Mouse (Mus musculus) ES-E14 (cell line): ENCODE measurements around the gene Pradc1. TPM values are rescaled to one million over a fixed set of nuclear protein-coding genes. Genes with fewer than 3 reads are reported as not detected.

Experiments used
- DNase-seq: peaks from one replicate; pipeline ENCODE4 v3.0.0-alpha.2; 2013; ENCODE audit warnings: low read depth, low spot score
- H3K27ac ChIP-seq: 2 replicates; pipeline ENCODE4 v1.5.1; 2012; ENCODE audit warnings: low read depth, mild to moderate bottlenecking, low read length, moderate library complexity, mixed read lengths; ENCODE audit not compliant: poor library complexity, insufficient read depth, severe bottlenecking
- H3K36me3 ChIP-seq: 2 replicates; pipeline ENCODE4 v1.6.1; 2012; ENCODE audit warnings: mild to moderate bottlenecking, low read length, moderate library complexity, mixed read lengths; ENCODE audit not compliant: control insufficient read depth, poor library complexity, insufficient read depth, severe bottlenecking
- H3K4me1 ChIP-seq, 2 experiments: fragments of 150-350 bp in 1 of 2; sonication (generic) in 1 of 2; 2 replicates each; pipeline ENCODE4 v1.6.1; 2012; ENCODE audit warnings: low read length in 2 of 2, mild to moderate bottlenecking in 1 of 2, mixed read lengths in 1 of 2; ENCODE audit not compliant: control insufficient read depth in 2 of 2, insufficient read depth in 2 of 2, poor library complexity in 1 of 2
- H3K4me3 ChIP-seq, 2 experiments: fragments of 150-350 bp in 1 of 2; sonication (generic) in 1 of 2; 2 replicates each; pipeline ENCODE4 v1.5.1; 2012; ENCODE audit warnings: low read length in 2 of 2, low read depth in 1 of 2, mild to moderate bottlenecking in 1 of 2, mixed read lengths in 1 of 2; ENCODE audit not compliant: insufficient read depth in 1 of 2, poor library complexity in 1 of 2, severe bottlenecking in 1 of 2
- H3K9ac ChIP-seq: 2 replicates; pipeline ENCODE4 v1.6.1; 2012; ENCODE audit warnings: low read depth, mild to moderate bottlenecking, low read length, mixed read lengths; ENCODE audit not compliant: poor library complexity, insufficient read depth, severe bottlenecking
- H3K9me3 ChIP-seq: fragments of 150-350 bp; sonication (generic); 2 replicates; pipeline ENCODE4 v1.6.1; 2012; ENCODE audit warnings: low read depth, mild to moderate bottlenecking, low read length; ENCODE audit not compliant: control insufficient read depth, insufficient read depth
- CHD2 ChIP-seq: IDR thresholded peaks from 2 replicates; pipeline ENCODE4 v1.6.1; 2014; ENCODE audit warnings: mild to moderate bottlenecking, low read depth, low read length, inconsistent platforms
- HCFC1 ChIP-seq: IDR thresholded peaks from 2 replicates; pipeline ENCODE4 v1.6.1; 2012; ENCODE audit warnings: low read length, inconsistent platforms, borderline replicate concordance; ENCODE audit not compliant: insufficient read depth
- MAFK ChIP-seq: IDR thresholded peaks from 2 replicates; pipeline ENCODE4 v1.6.1; 2014; ENCODE audit warnings: mild to moderate bottlenecking, low read depth, low read length, inconsistent platforms; ENCODE audit not compliant: insufficient read depth
- ZC3H11A ChIP-seq: IDR thresholded peaks from 2 replicates; pipeline ENCODE4 v1.6.1; 2012; ENCODE audit warnings: low read depth, mild to moderate bottlenecking, inconsistent platforms, low read length, borderline replicate concordance
- ZNF384 ChIP-seq: IDR thresholded peaks from 2 replicates; pipeline ENCODE4 v1.6.1; 2012; ENCODE audit warnings: low read depth, low read length, inconsistent platforms
- in situ Hi-C, 2 experiments: fragments of 600-800 bp; cut with MboI; formaldehyde crosslinking; loops; one replicate each; pipeline ENCODE4 v1.15.1; 2025; ENCODE audit warnings: low sequenced_read_pairs in 2 of 2, inconsistent platforms in 1 of 2; ENCODE audit not compliant: unreplicated experiment in 2 of 2
- total RNA-seq: library from RNA; depleted of rRNA; stranded (reverse); fragments of 300-350 nt; gene quantifications from 2 replicates; pipeline ENCODE4 v1.2.3, GENCODE M21; 2012

Gene Pradc1
- total RNA-seq, 1 experiment: 23.4 TPM

- Histone ChIP-seq H3K9ac (no peak overlapping the region), H3K9me3 (no peaks in the 10 kb centered on the region), H3K4me1 (peaks cover 0 to 2% of the 10 kb centered on the region in 2 experiments; a peak in 1 of 4 replicates), H3K36me3 (peaks cover 59% of the 10 kb centered on the region), H3K27ac (no peak overlapping the region), H3K4me3 (no peak overlapping the region)
- no peak for TF ChIP-seq MAFK
- TF ChIP-seq ZNF384: no peak
- TF ChIP-seq ZC3H11A: no peak
- no peak for TF ChIP-seq CHD2
- TF ChIP-seq HCFC1: no peak
- DNase-seq: no peak
- in situ Hi-C loops: no loop called here
Measured at GRCm38 (mm10) chr6:85444266-85444965, 7.4 kb downstream of the Pradc1 start.

- H3K9ac ChIP-seq: no peak overlapping the region
- in situ Hi-C loops: no loop called here
- no peak for DNase-seq
- TF ChIP-seq MAFK (no peak), CHD2 (no peak), HCFC1 (no peak), ZC3H11A (no peak), ZNF384 (no peak)
- H3K4me1 ChIP-seq: peaks cover 0 to 2% of the 10 kb centered on the region in 2 experiments; a peak in 1 of 4 replicates
- H3K4me3 ChIP-seq: no peak overlapping the region
- H3K27ac ChIP-seq: no peak overlapping the region
- H3K36me3 ChIP-seq: peaks cover 66% of the 10 kb centered on the region
- no peaks in the 10 kb centered on the region for H3K9me3 ChIP-seq
Measured at GRCm38 (mm10) chr6:85443488-85444233, 8.1 kb downstream of the Pradc1 start.

- H3K9me3 ChIP-seq: no peaks in the 10 kb centered on the region
- no peak for TF ChIP-seq ZNF384
- TF ChIP-seq HCFC1: no peak
- no peak for TF ChIP-seq ZC3H11A
- TF ChIP-seq MAFK: no peak
- TF ChIP-seq CHD2: no peak
- in situ Hi-C loops: no loop called here
- H3K36me3 ChIP-seq: peaks cover 64% of the 10 kb centered on the region
- H3K27ac ChIP-seq: no peak overlapping the region
- DNase-seq: no peak
- H3K4me1 ChIP-seq: peaks cover 0 to 2% of the 10 kb centered on the region in 2 experiments; a peak in 1 of 4 replicates
- no peak overlapping the region for H3K9ac ChIP-seq
- no peak overlapping the region for H3K4me3 ChIP-seq
Measured at GRCm38 (mm10) chr6:85441142-85441541, 10.6 kb downstream of the Pradc1 start.

GRCm38 (mm10) chr6:85436631-85437030 lies 15.1 kb downstream of the Pradc1 start:
- TF ChIP-seq MAFK (no peak), ZNF384 (no peak), ZC3H11A (no peak), HCFC1 (no peak), CHD2 (no peak)
- H3K4me1 ChIP-seq: peaks cover 0 to 4% of the 10 kb centered on the region in 2 experiments; a peak in 2 of 4 replicates
- no peak for DNase-seq
- peaks cover 36% of the 10 kb centered on the region for H3K36me3 ChIP-seq
- no peak overlapping the region for H3K27ac ChIP-seq
- no peak overlapping the region for H3K9ac ChIP-seq
- H3K4me3 ChIP-seq: no peak overlapping the region
- H3K9me3 ChIP-seq: no peaks in the 10 kb centered on the region
- in situ Hi-C loops: no loop called here
